Mouse (Mus musculus) right cerebral cortex, postnatal 10 days (tissue): ENCODE data around the gene Arhgef17.

ENCODE experiments used
- DNase-seq, 2 experiments: peaks; one replicate each; pipeline ENCODE4 v3.0.0; 2021; ENCODE audit warnings: low spot score in 2 of 2

The Arhgef17 gene

DNA sequence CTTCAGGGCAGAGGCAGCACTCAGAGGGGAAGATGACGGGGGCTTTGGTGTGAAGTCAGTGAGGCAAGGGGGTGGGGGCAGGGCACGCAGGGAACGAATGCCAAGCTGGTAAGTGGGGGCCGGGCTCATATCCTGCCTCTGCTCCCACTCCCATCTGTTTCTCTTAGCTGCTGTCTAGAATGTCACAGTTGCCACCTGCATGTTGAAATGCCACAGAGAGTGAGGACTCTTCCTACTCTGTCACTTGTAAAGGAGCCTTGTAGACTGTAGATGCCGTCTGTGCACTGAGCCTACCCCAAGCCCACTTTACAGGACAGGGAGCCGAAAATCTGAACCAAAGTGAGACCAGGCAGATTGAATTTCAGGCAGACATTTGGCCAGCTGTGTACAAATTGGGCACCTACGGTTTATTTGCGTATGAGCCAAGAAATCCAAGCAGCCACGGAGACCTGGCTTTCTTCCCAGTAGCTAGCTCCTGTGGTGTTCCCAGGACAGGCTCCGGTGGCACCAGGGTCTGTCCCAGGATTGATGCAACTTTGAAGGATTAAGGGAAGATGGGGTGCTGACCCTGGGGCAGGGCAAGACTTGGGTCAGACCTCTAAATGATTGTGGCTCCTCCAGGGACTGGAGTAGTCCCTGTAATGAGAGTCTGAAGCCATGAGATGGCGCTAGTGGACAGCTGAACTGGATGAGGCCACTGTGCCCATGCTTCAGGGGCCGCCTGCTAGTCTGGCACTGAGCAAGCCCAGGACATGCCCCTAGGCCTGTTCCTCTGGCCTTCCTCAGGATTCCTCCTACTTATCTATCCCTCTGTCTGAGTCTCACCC is 11.1 kb upstream of the Arhgef17 start:
- peak; percentile 74 to 80 for DNase-seq

DNA sequence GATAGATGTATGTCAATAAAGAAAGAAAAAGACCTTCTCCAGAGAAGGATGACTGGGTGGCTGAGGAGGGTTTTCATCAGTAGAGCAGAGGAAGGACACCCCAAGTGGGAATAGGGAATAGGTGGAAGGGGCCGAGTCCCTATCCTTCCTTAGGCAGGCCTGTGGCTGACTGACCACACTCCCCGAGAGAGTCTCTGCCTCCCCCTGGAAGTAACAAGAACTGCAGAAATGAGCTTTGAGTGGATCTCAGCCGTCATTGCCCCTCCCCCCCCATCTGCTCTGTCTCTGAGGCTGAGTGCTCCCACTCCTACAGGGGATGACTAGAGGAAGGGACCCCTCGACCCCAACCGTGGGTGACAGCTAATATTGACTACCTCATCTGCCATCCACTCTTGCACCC is 9.3 kb upstream of the Arhgef17 start:
- DNase-seq, result no peak

DNA sequence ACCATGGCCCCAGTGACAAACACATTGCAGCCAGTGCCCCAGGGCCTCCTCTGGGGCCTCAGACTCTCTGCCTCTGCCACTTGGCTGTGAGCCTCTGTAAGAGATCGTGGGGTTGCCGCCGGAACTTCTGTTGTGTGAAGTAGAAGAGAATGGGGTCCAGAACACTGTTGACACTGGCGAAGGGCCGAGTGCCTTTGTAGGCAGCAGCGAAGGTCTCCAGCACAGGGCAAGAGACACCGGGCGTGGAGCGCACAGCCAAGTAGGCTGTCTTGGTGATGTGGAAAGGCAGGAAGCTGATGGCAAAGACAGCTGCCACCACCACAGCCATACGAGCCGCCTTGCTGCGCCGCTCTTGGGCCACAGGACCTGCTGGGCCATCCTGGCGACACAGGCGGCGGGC is 6.2 kb upstream of the Arhgef17 start:
- DNase-seq, result no peak

DNA sequence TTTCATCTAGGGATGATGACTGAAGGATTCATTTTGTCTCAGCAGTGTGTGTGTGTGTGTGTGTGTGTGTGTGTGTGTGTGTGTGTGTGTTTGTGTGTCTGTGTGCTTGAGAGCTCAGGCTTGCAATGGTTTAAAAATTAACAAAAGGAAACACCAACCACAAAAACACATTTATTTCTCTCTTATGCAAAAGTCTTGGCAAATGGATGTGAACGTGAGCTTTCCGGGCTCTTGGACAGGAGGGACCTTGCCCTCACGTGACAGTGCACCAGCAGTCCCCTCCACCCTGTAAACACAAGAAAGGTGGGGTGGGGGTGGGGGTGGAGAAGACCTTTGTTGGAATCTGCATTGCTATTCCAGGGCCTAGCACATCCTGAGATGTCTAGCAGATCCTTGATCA is 5.6 kb upstream of the Arhgef17 start:
- no peak for DNase-seq

DNA sequence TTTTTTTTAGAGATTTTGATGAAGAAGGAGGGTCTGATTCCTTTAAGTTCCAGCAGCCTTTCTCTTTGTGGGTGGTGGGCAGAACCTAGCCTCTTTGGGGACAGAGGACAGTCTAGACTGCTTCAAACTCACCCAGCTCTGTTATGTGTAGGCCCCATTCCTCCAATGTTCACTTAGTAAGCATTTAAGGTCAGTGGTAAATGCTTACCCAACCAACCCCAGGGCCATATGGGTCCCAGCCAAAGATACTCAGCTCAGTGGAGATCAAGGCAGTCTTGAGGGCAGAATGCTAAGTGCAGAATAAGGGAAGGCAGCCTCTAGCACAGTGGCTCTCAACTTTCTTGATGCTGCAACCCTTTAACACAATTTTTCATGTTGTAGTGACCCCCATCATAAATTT is 1.6 kb upstream of the Arhgef17 start:
- no peak for DNase-seq

DNA sequence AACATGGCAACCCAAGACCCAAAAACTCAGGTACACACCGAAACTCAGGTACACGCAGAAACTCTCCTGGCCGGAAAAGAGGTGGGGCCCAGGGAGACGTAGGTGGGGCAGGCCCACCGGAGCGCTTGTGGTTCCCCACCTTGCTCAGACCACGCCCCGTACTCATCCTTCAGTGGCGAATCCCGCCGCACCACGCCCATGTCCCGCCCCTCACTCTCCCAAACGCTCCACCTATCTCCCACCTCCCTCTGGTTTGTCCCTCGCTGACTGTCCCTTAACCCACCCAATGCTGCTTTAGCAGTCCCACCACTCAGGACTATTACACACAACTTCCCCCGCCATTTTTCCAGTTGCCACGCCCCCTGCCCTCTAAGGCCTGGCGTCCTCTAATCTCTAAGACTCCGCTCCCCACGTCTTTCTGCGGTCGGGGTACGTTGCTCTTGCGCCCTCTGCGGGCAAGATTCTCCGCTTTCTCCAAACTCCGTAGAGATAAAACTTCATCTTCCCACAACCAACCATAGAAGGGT is 637 bp upstream of the Arhgef17 start:
- DNase-seq, result peak; percentile 74 to 86

DNA sequence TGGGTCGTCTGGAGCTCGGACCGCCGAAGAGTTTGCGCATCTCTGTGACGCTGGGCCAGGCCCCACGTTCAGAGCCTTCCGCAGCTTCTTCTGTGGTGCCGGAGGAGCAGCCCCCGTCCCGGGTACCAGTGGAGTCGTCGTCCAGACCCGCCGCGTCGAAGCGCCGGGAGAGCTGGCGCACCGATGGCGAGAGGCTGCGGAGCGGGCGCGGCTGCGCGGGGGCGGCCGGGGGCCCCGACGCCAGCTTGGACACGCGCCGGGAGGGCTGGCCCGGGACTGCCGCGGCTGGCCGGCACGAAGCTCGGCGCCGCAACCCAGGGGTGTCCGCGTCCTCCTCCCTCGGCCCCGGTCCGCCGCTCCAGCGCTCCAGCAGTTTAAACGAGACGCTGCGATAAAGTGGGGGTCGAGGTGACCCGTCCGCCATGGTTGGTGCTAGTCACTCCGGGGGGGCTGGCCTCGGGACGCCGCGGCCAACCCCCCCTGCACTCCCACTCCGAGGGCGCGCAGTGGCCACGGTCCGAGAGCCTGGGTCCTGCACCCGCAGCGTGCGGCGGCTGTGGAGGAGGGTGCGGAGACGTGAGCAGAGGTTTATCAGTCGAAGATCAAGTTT is 486 bp downstream of the Arhgef17 start:
- no peak for DNase-seq

DNA sequence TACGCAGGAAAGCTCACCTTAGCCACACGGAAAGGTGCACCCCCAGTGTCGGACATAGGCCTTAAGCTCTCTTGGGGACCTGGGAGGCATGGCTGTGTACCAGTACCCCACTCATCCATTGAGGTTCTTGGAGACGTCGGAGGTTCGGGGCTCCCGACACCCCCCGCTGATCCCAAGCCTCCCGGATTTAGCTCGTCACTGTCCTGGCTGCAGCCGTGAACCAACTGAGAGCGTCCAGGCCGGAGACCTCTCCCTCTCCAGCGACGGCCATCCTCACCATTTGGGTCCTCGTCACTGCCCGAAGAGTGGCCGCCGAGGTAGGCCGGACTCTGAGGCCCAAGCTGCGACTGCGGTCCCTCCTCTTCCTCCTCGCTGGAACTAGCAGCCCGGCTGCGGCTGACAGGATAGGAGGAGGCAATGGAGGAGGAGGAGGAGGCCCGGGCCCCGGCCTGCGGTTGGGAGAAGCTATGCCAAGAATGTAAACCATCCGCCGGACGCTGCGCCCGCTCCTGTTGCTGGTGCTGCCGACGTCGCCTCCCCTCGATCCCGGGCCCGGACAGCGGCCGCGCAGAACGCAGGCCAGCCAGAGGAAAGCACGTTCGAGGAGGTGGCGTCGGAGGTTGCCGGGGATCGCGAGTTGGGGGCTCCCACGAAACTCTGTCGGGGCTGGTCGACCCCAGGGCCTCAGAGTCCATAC is 1.1 kb downstream of the Arhgef17 start:
- DNase-seq, result no peak

DNA sequence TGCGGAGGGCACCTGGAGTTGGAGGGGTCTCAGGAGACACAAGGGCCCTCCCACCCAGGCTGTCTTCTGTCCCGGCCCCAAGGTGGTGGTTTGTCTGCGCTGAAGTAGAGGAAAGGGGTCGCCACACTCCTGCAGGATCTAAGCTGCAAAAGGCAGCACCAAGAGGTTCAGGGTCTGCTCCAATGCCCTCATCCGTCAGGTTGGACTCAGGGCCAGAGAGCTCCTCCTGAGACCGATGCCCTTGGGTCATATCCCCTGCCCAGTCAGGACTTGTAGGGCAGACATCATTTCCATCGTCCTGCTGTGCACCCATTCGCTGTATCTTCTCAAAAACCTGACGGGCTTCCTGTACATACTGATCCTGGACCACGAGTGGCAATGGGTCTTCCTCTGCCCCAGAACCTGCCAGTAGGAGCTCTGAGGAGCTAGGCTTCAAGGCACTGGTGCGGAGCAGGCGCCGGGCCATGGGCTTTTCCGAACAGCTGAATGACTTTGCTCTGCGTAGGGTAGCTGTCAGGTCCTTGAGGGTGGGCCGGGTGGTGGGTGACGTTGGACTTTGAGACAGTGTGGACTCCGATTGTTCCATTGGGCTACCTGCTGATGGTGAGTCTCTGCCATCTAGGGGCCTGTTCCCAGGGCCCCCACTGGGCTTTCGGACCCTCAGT is 2.1 kb downstream of the Arhgef17 start:
- no peak for DNase-seq

DNA sequence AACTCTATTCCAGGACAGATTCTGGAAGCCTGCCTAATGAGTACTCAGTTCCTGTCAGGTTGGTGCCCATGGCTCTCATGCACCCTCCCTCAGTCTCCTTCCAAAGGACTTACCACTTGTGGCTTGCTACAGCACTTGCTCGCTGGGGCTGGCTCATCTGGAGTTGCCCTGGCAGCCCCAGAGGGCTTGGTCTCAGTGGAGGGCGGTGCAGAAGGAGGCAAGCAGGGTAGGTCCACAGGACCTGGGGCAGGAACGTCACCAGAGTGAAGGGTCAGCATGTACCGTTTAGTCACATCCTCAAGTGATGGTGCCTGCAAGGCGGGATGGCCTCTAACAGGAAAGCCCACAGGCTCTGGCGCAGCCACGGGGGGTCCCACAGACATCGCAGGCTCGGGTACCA is 3.5 kb downstream of the Arhgef17 start:
- no peak for DNase-seq

DNA sequence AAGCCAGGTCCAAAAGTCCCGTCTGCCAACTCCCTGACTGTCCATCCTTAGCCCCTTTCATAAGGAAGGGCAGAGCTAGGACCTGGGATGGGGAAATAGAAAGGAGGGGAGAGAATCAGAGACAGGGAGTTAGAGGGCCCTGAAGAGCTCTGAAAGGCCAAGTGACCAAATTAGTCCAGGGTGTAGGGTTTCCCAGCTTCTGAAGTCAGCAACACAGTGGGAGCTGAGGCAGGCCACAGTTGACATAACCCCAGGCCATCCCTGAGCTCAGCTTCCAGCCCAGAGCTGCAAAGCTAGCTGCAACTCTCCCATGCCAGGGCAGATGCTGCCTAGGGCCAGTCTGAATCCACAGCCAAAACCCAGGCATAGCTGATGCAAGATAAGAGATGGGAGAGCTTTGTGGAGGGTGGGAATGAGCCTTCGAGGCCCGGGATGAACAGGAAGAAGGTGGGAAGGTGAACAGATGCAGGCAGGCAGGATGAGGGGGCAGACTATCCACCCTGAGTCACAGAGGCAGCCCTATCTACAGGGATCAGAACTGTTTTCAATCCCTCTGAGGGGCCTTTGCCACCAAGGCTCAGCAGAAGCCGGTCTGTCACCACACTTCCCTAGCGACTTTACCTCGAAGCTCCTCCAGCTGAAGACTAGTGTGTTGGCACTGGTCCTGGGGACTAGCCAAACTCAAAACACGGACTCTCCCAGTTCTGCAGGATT is 4.5 kb downstream of the Arhgef17 start:
- no peak for DNase-seq

DNA sequence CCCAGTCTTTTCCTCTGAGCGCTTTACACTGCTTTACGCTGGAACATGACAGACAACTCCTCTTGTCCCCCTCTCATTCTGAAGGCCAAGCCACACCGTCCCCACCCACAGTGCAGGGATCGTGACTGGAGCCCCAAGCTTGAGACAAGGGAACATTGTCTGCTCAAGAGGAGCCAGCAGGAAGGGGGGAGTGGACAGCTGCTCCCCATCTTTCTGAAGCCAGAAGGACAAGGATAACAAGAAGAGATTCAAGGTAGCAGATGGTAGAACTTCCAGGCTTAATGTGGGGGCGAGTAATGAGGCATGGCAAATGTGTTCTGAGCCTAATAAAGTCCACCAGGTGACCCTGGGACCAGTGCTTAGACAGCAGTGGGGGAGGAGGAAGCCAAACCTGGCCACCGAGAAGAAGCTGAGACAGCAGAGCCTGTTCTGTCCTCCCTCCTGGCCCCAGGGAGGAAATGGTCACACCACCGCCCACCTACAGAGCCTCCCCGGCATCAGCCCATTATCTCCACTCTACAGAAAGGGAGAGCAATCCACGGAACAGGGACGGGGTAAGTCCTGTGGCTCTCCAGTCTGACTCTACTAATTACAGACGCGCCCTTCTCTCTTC is 5.5 kb downstream of the Arhgef17 start:
- DNase-seq, result no peak

DNA sequence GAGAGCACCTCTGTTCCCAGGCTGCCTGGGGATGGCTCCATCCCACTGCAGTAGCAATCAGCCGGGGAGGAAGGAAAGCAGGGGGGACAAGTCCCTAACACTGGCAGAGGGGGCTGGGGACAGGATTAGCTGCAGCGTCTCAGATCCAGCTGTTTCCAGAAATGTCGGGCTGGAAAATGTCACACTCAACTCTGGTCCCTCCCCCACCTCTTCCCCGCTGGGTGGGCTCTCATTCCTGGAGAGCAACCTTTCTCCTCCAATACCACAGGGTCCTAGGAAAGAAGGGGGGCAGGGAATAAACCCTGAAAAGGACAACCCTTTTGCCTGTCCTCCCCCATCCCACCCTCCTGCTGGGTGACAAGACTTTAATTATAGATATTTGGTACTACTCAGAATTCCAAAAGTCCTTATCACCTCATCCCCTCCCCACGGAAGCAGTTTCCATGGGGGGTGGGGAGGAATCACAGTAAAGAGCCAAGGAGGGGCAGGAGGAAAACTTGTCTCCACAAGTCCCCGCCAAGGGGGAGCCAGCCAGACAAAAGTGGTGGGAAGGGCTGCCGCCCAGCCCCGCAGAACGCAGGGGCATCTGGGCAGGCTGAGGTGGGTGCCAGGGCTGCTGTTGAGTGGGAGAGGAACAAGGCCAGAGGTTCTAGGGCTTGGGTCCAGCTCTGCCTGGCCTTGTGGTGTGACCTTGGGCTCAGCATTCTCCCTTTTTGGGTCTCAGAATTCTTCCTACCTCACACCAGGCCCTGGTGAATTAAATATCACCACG is 7.0 kb downstream of the Arhgef17 start:
- peak in 1 of 2 experiments; percentile 26 for DNase-seq

DNA sequence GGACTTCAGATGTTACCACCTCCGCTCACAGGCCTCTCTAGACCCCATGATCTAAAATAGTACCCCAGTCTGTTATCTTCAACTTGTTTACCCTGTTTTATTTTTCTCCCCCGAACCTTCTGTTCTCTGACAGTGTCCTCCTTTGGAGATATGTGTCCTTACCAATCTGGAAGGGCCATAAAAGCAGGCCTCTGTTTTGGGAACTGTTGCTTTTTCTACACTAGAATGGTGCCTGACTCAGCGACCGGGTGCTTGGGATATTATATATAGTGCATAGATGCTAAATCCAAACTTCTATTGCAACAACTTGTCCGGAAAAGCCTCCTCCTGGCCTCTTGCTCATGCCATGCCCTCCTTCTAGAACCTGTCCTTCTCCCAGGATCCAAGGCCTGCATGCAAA is 7.7 kb downstream of the Arhgef17 start:
- peak in 1 of 2 experiments; percentile 23 for DNase-seq

DNA sequence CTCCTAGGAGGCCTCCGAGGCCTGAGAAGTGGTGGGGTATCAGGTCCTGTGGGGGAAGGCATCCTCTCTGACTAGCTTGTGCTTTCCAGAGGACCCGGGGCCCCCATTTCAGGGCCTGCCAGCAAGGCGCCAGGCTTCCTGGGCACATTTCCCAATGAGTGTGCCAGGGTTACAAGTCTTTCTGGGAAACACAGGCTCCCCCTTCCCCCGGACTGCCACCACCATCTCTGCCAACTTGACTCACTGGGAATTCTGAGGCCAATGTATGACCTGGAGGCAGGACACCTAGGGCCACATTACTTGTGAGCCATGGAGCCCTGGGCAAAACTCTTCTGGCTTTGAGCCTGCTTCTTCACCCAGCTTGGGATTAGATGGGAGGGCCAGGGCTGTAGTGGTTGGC is 9.0 kb downstream of the Arhgef17 start:
- DNase-seq, result peak; percentile 76

DNA sequence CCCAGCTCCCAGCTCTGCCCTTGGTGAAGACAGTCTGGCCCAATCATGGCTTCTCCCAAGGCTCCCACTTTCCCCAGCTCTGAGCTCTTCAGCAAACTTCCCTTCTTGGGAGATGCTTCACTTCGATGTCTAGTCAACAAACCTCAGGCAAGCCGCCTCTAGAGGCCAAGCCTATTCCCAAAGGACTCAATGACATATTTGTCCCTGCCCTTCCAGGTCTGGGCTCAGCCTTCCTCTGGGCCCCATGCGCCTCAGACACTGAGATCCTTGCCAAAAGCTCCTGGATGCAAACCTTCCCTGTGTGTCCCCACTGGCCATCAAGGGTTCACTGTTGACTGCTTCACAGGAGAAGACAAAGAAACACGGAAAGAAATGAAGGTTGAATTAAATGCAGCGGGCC is 10.6 kb downstream of the Arhgef17 start:
- DNase-seq, result no peak

DNA sequence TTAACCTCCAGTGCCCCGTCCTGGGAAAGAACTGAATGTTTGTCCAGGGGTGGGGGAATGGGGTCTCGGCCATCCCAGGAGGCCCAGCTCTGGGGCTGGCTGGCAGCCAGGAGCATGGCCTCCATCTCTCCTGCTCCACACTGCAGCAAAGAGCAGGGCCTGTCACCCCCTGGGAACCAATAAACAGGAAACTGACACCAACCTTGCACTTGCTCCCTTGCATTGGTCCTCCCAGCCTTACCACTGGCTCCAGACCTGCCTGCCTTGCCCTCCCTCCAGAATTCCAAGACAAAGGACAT is 12.1 kb downstream of the Arhgef17 start:
- DNase-seq, result no peak

DNA sequence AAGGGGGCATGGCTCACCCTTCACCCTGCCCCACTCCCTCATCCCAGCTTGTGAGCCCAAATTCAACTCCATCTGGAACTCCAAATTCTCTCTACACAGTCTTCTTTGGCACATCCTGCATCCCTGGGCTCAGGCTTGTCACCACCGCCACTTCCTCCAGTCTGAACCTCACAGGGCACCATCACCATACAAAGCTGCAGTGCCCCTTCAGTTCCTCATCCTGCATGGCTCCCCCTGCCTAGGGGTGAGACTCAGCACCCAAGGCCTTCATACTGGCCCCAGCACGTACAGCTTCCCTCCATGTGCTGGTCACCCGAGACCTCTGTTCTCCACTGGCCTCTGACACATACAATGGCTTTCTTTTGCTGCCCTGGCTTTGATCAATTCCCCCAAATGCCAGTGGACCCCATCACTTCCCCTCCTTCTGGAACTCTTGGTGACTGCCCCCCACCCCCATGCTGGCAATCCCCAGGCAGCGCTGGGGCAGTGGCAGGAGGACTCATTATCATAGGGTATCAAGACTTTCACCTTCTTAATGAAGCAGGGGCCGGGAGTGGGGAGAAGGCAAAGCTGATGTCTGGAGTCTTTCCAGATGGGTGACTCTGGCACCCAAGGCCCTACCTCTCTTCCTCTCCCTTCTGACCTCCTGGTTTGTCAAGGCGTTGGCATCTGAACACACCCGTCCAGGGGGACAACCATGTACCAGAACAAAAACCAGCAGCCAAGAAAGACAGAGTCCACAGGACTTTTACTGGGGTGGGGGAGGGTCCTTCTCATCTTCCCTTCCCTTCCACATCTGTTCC is 12.7 kb downstream of the Arhgef17 start:
- DNase-seq, result no peak

DNA sequence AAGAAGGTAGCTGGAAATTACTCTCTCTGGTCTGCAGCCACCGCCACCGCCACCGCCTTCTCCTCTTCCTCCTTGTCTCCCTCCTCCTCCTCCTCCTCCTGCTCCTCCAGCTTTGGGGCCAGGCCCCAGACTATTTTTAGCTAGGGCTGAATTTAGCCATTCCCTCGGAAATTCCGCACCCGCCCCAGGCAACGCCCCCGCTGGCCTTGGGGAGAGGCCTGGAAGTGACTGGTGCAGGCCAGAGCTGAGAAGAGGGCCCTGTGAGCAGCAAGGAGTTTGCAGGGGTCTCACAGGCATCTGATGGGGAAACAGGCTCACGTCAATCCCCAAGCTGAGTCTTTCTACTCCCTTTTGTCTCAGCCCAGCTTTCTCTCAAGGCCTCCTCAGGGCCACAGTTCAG is 13.7 kb downstream of the Arhgef17 start:
- no peak for DNase-seq

DNA sequence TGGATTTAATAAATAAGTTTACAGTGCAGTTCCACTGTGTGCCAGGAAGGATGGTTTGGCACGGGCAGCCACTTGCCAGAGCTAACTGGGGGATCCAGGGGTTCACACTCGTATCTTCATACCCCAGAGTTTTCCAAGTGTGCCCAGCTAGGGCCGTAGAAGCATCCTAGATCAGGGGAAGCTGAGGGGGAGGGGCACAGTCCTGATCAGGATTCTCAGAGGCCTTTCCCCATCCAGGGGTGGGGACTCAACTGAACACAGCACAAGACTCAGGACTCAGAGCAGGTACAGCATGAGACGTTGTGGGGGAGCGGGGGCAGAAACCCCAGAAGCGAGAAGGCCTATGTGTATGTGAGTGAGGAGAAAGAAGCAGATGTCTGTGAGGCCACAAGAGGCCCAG is 14.2 kb downstream of the Arhgef17 start:
- no peak for DNase-seq
